Mouse (Mus musculus) erythroblast, embryonic 14.5 days (primary cell): ENCODE results near the gene St6galnac3.

ENCODE experiments used
- GATA1 ChIP-seq: IDR thresholded peaks from 2 replicates; pipeline ENCODE4 v1.6.1; 2012; ENCODE audit warnings: low read length, inconsistent platforms, mixed read lengths
- TAL1 ChIP-seq: IDR thresholded peaks from 3 replicates; pipeline ENCODE4 v1.6.1; 2012; ENCODE audit warnings: low read length, inconsistent platforms, mixed read lengths

- TF ChIP-seq TAL1 (no peak), GATA1 (no peak)
These were observed 211.4 kb downstream of the St6galnac3 start for GRCm38 (mm10) chr3:153513501-153514060.
